Mouse (Mus musculus) kidney, postnatal 36 days (tissue): ENCODE results near the gene Tspan32.

Experiments used
- DNase-seq, 2 experiments: peaks; one replicate each; pipeline ENCODE4 v3.0.0; 2021 to 2022; ENCODE audit warnings: mixed read lengths in 2 of 2

Gene Tspan32

DNA sequence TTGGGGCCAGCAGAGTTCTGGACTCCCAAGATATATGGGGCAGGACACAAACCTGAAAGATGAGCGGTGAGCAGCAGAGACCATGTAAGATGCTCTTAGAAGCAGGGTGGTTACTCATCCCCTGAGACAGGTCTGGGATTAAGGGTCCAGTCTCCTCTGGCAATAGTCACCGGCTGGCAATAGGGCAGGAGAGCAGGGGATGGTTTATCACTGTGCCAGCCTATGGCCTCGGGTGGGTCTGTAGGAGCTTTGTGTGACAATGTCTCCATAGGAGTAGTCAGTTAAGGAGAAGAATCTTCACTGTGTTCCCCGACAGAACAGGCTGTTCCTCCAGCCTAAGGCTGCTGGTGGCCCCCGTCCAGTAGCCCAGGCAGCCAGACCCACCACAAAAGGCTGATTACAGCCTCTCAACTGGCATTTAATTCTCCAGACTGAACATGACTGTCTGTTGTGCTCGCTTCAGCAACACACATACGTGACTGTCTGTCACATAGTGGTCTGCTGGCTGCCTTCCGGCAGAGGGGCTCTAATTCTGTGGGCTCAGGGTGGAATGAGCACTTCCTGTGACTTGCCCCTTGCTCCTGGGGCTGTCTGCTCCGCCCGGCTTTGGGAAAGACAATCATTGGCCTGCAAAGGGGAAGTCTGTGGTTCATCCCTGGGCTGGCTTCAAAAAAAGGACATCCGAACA is 50.8 kb downstream of the Tspan32 start:
- no peak for DNase-seq

DNA sequence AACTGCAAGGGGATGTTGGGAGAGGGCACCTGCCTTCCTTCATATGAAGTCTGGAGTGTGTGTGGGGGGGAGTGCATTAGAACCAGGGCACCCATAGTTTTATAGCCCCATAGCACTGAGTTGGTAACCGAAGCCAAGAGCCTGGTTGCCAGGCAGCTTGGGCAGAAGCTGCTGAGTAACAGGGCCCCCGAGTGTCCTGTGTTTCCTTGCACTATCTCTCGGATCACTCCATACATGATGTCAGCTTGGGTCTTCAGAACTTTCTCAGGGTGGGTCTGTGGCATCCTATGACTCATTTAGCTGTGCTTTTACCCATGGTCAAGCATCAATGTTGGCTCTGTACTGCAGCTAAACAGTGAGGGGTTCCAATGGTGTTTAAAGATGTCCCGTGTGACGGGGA is 52.2 kb downstream of the Tspan32 start:
- DNase-seq, result no peak

GRCm38 (mm10) chr7:143057667-143058220 is 52.9 kb downstream of the Tspan32 start:
- no peak for DNase-seq

- peak; percentile 57 to 79 for DNase-seq
Observed at GRCm38 (mm10) chr7:143058221-143058697, 53.4 kb downstream of the Tspan32 start.

GRCm38 (mm10) chr7:143059202-143059870 is 54.5 kb downstream of the Tspan32 start:
- DNase-seq, result peak in 1 of 2 experiments; percentile 49

DNA sequence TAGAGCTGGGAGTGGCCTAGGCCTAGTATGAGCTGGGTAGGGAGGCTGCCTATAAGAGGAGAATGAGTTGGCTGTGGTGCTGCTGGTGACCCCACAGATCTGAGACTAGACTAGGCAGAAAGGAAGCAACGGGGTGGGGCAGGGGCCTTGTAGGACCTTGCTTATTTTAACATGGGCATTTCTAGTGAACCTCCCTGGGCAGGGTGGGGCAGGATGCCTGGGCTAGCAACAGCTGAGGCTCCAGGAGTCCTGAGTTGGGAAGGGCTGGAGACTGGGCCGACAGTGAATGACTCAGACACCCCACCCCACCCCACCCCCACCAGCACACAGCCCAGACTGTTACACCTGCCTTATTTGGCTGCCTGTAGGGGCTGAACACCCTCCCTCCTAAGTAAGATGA is 57.9 kb downstream of the Tspan32 start:
- peak in 1 of 2 experiments; percentile 53 for DNase-seq

GRCm38 (mm10) chr7:143064226-143064625 is 59.4 kb downstream of the Tspan32 start:
- DNase-seq, result no peak

DNA sequence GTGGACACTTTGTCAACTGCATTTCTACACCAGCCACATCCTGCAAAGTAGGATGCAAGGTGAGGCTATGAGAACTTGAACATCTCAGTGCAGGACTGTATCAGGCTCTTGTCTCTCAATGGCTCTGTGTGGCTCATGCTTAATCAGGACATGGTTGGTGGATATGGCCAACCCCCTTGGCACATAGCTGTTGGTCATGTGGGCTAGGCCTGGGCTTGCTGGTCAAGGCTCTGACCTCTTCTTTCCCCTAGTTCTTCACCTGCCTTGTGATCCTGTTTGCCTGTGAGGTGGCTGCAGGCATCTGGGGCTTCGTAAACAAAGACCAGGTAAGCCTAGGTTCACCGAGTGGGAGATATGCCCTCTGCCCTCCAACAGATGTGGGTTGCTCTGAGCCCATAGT is 60.8 kb downstream of the Tspan32 start:
- DNase-seq, result peak in 1 of 2 experiments; percentile 45

DNA sequence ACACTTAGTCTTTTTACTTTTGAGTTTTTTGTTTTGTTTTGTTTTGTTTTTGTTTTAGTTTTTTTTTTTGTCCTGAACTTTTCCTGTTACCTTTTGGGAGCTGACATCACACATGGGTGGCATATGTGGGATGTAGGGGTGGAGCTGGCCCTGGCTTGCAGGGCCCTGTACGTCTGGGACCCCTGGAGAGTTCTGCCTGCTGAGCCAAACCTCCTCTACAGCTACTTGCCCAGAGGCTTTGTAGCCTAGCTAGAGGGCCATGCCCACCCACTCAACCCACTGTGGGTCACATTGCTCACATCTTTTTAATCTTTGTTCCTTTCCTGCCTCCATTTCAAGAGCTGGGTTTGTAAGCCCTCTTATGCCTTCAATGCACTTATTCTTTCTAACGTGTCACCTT is 62.6 kb downstream of the Tspan32 start:
- no peak for DNase-seq

DNA sequence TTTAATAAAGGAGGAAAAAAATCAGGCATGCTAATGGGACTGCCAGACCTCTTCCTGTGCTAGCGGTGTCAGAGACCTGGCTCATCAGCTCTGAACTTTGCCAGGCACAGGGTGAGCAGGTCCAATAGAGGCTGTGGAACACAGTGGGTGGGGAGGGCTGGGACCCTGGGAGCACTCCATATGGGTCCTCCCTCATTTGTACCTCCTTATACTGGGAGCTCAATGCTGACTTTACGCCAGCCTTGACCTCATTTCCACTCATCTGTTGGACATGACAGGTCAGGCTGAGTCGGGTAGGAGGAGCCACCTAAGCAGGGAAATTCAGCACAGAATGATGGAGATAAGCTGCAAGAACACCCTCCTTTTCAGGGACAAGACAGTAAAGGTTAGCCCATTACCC is 63.1 kb downstream of the Tspan32 start:
- no peak for DNase-seq

DNA sequence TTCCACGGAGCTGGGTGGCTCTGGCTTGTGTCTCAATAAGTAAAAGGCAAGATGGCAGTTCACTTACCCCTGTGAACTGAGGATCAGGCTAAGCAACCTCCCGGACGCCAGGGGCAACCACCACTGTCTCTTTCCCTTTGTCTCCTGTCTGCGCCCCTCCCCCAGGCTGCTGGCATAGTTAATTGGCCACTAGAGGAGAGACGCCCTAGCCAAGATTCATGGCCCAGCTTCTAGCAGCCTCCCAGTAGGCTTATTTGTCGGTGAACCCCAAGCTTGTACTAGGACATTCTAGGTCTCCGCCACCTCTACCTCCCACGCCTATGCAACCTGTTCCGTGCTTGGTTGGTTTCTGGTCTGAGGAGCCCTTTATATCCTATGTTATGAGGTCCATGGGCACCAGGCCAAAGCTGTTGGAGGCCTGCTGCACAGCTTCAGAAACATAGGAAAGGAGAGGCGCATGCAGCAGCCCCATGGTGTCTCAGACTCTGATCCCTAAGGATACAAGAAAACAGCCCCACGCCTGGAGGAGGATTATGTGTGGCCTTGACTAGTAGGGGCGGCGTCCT is 63.6 kb downstream of the Tspan32 start:
- peak in 1 of 2 experiments; percentile 80 for DNase-seq

- DNase-seq, result peak; percentile 97 to 99
Observed at GRCm38 (mm10) chr7:143068882-143069591, 64.2 kb downstream of the Tspan32 start, which contains the start of gene Tssc4. Gene Tssc4, plus strand, starts transcription at chr7:143069249.
